Mouse (Mus musculus): Measurements from ENCODE around the gene Olfr740. TPM values are rescaled to one million over a fixed set of nuclear protein-coding genes. Genes with fewer than 3 reads are reported as not detected.

Gene Olfr740
- total RNA-seq (2021), result not detected
- long read RNA-seq, experiment 1, result 0 reads
- long read RNA-seq, experiment 2, result 0 reads

GRCm38 (mm10) chr14:50445245-50445644 is at the start of gene Olfr740:
Olfr740 (plus strand) TSS chr14:50445545.
- no peak for DNase-seq (ENCODE audit: low spot score in 2 of 2)

- DNase-seq (ENCODE audit: low spot score in 2 of 2), result no peak
These were observed 38.1 kb upstream of the Olfr740 start, which contains the start of gene Olfr738 for GRCm38 (mm10) chr14:50407268-50407667. Olfr738 (plus strand) TSS chr14:50407568.

- DNase-seq (ENCODE audit: low spot score in 2 of 2), result no peak
These were observed 27.0 kb upstream of the Olfr740 start, which contains the start of gene Olfr739 for GRCm38 (mm10) chr14:50418326-50418725. Olfr739 (plus strand) TSS chr14:50418626.

GRCm38 (mm10) chr14:50472438-50472837 is 27.1 kb downstream of the Olfr740 start, which contains the start of gene Olfr741:
Olfr741 (plus strand) TSS chr14:50472738.
- no peak for DNase-seq (ENCODE audit: low spot score in 2 of 2)

GRCm38 (mm10) chr14:50478406-50478805 is 33.1 kb downstream of the Olfr740 start:
- DNase-seq (ENCODE audit: low spot score in 2 of 2), result no peak

GRCm38 (mm10) chr14:50503300-50503699 is 58.0 kb downstream of the Olfr740 start, which contains the start of gene Olfr742:
Olfr742 (plus strand) TSS chr14:50503600.
- DNase-seq (ENCODE audit: low spot score in 2 of 2), result no peak

Other genes starting within 250 kb of the Olfr740 start
- gene Olfr731, start 203.7 kb upstream of the Olfr740 start, total RNA-seq (2021), result not detected
- not detected for gene Olfr732, start 161.3 kb upstream of the Olfr740 start, total RNA-seq (2021)
- gene Olfr733, start 144.0 kb upstream of the Olfr740 start, total RNA-seq (2021), result not detected
- gene Olfr734, start 118.8 kb upstream of the Olfr740 start, total RNA-seq (2021), result not detected
- gene Olfr735, start 96.7 kb upstream of the Olfr740 start, total RNA-seq (2021), result not detected
- under 1 TPM in 1 of 2 experiments, not detected in 1; 0.23 TPM for gene Tlr11, start 87.6 kb upstream of the Olfr740 start, total RNA-seq (2021)
- not detected for gene Olfr736, start 64.4 kb upstream of the Olfr740 start, total RNA-seq (2021)
- gene Olfr738, start 38.0 kb upstream of the Olfr740 start, total RNA-seq (2021), result not detected
- gene Olfr739, start 26.9 kb upstream of the Olfr740 start, total RNA-seq (2021), result not detected
- gene Olfr741, start 27.2 kb downstream of the Olfr740 start, total RNA-seq (2021), result not detected
- not detected for gene Olfr742, start 58.1 kb downstream of the Olfr740 start, total RNA-seq (2021)
- not detected for gene Olfr743, start 76.3 kb downstream of the Olfr740 start, total RNA-seq (2021)
- gene Olfr744, start 169.3 kb downstream of the Olfr740 start, total RNA-seq (2021), result not detected
- not detected for gene Olfr745, start 193.8 kb downstream of the Olfr740 start, total RNA-seq (2021)
- not detected for gene Olfr746, start 201.5 kb downstream of the Olfr740 start, total RNA-seq (2021)
- not detected for gene Olfr747, start 247.7 kb downstream of the Olfr740 start, total RNA-seq (2021)